Comparison of ENCODE assay signal across 19 mouse cellular contexts in the genomic region with DNA sequence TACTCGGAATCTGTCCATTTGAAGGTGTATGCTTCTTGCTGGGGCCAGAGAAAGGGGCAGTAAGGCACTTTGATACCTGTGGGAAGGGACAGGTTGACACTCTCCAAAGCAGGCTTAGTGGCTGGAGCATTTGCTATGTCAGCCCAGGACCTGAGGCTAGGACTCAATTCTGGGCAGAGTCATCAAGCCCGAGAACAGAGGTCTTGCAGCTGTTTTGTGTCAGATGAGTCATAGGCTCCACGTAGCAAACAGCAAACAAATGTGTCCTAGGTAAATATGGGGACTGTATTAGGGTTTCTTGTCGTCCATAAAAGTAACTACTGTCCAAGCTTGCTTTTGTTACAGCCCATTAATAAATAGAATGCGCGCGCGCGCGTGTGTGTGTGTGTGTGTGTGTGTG.
"Had no signal": no experiment of that assay in that cellular context is flagged by ENCODE, and none has a peak within 500 bp of the region (broad histone marks: within the 10 kb centered on the region; RNA-seq: fewer than 3 reads in every experiment).

No protein-coding gene starts in this region.

- H3K27ac ChIP-seq: liver, embryonic 13.5 days; liver, embryonic 15.5 days; midbrain, embryonic 13.5 days; midbrain, embryonic 15.5 days; neural tube, embryonic 13.5 days; neural tube, embryonic 15.5 days had no signal

- H3K36me3 ChIP-seq: liver, embryonic 13.5 days; liver, embryonic 15.5 days; midbrain, embryonic 13.5 days; midbrain, embryonic 15.5 days; neural tube, embryonic 13.5 days; neural tube, embryonic 15.5 days had no signal

- H3K4me1 ChIP-seq: midbrain, embryonic 13.5 days; midbrain, embryonic 15.5 days; neural tube, embryonic 13.5 days; neural tube, embryonic 15.5 days had no signal

- DNase-seq: liver, embryonic 13.5 days; lung, adult 18-20 months; lung, embryonic 14.5 days; lung, postnatal 10 days; lung, postnatal 4 days; retina, postnatal 1 day; right cerebral cortex, adult 18-20 months; right cerebral cortex, postnatal 25 days; right cerebral cortex, postnatal 4 days; spleen, adult 18-20 months; thymus, adult 18-20 months; thymus, postnatal 14 days had no signal

- H3K27me3 ChIP-seq: liver, embryonic 13.5 days; liver, embryonic 15.5 days; megakaryocyte, embryonic 14.5 days; midbrain, embryonic 13.5 days; midbrain, embryonic 15.5 days; neural tube, embryonic 13.5 days; neural tube, embryonic 15.5 days had no signal

- H3K4me3 ChIP-seq: liver, embryonic 13.5 days; liver, embryonic 15.5 days; megakaryocyte, embryonic 14.5 days; midbrain, embryonic 13.5 days; midbrain, embryonic 15.5 days; neural tube, embryonic 13.5 days; neural tube, embryonic 15.5 days had no signal

- H3K4me2 ChIP-seq: liver, embryonic 13.5 days; liver, embryonic 15.5 days; lung, embryonic 14.5 days; midbrain, embryonic 11.5 days; midbrain, embryonic 13.5 days; midbrain, embryonic 15.5 days; neural tube, embryonic 13.5 days; neural tube, embryonic 15.5 days had no signal
